Mouse (Mus musculus) c-Kit-positive CD71-positive TER-119-negative erythroid progenitor cells, embryonic 14.5 days (primary cell): ENCODE data around the gene Gpr179.

ENCODE experiments used
- DNase-seq: peaks from one replicate; pipeline ENCODE4 v3.0.0-alpha.2; 2013; ENCODE audit warnings: low read depth

Gpr179 gene

GRCm38 (mm10) chr11:97285852-97286775, 65.8 kb downstream of the Gpr179 start:
- no peak for DNase-seq

GRCm38 (mm10) chr11:97284854-97285253, 67.0 kb downstream of the Gpr179 start:
- no peak for DNase-seq

- DNase-seq, result no peak
Measured at GRCm38 (mm10) chr11:97282179-97282578, 69.7 kb downstream of the Gpr179 start.
